Mouse (Mus musculus) ZHBTc4 (cell line): Measurements from ENCODE around the gene Ankfn1.
A peak's percentile ranks its signal among the peaks of the same experiment; 100 is the strongest.

ENCODE experiments used
- DNase-seq: peaks from one replicate; pipeline ENCODE4 v3.0.0-alpha.2; 2011; ENCODE audit warnings: low read depth, low spot score

The Ankfn1 gene

GRCm38 (mm10) chr11:89777431-89777830, at the start of gene Ankfn1:
Gene Ankfn1 (minus strand): TSS chr11:89777653.
- DNase-seq, result no peak

GRCm38 (mm10) chr11:89823661-89824446, 46.4 kb upstream of the Ankfn1 start:
- no peak for DNase-seq

GRCm38 (mm10) chr11:89818594-89818993, 41.1 kb upstream of the Ankfn1 start:
- DNase-seq, result no peak

GRCm38 (mm10) chr11:89811403-89811802, 34.0 kb upstream of the Ankfn1 start:
- DNase-seq, result no peak

- no peak for DNase-seq
These were observed 30.5 kb upstream of the Ankfn1 start for GRCm38 (mm10) chr11:89807998-89808397.

GRCm38 (mm10) chr11:89804822-89805221, 27.4 kb upstream of the Ankfn1 start:
- DNase-seq, result no peak

GRCm38 (mm10) chr11:89803974-89804373, 26.5 kb upstream of the Ankfn1 start:
- DNase-seq, result no peak

GRCm38 (mm10) chr11:89792709-89793108, 15.3 kb upstream of the Ankfn1 start:
- DNase-seq, result no peak

GRCm38 (mm10) chr11:89776070-89776469, 1.4 kb downstream of the Ankfn1 start:
- peak; percentile 73 for DNase-seq

GRCm38 (mm10) chr11:89774913-89775312, 2.5 kb downstream of the Ankfn1 start:
- DNase-seq, result no peak

GRCm38 (mm10) chr11:89772941-89773340, 4.5 kb downstream of the Ankfn1 start:
- no peak for DNase-seq

- DNase-seq, result no peak
These were observed 11.7 kb downstream of the Ankfn1 start for GRCm38 (mm10) chr11:89765770-89766148.

- DNase-seq, result no peak
These were observed 12.3 kb downstream of the Ankfn1 start for GRCm38 (mm10) chr11:89765014-89765769.

- DNase-seq, result no peak
These were observed 43.3 kb downstream of the Ankfn1 start for GRCm38 (mm10) chr11:89733973-89734693.

- no peak for DNase-seq
These were observed 43.9 kb downstream of the Ankfn1 start for GRCm38 (mm10) chr11:89733526-89733925.

- peak; percentile 75 for DNase-seq
These were observed 56.6 kb downstream of the Ankfn1 start for GRCm38 (mm10) chr11:89720847-89721246.

GRCm38 (mm10) chr11:89718491-89718982, 58.9 kb downstream of the Ankfn1 start:
- DNase-seq, result no peak

- no peak for DNase-seq
These were observed 61.1 kb downstream of the Ankfn1 start for GRCm38 (mm10) chr11:89716351-89716750.

GRCm38 (mm10) chr11:89708526-89708925, 68.9 kb downstream of the Ankfn1 start:
- DNase-seq, result no peak

GRCm38 (mm10) chr11:89696431-89697403, 80.7 kb downstream of the Ankfn1 start:
- no peak for DNase-seq

GRCm38 (mm10) chr11:89693686-89694085, 83.8 kb downstream of the Ankfn1 start:
- DNase-seq, result no peak
